51 mouse cellular contexts compared by ENCODE assay signal in genomic region chr13:41228060-41228459, GRCm38 (mm10). TPM values are rescaled to one million over a fixed set of nuclear protein-coding genes. Genes with fewer than 3 reads are reported as not detected.
"Had no signal": no experiment of that assay in that cellular context is flagged by ENCODE, and none has a peak within 500 bp of the region (broad histone marks: within the 10 kb centered on the region; RNA-seq: fewer than 3 reads in every experiment).

No protein-coding gene starts in this region.

- H3K27me3 ChIP-seq: heart, embryonic 12.5 days; heart, embryonic 13.5 days; heart, embryonic 15.5 days; hindbrain, embryonic 12.5 days; hindbrain, embryonic 13.5 days; hindbrain, embryonic 15.5 days; intestine, embryonic 15.5 days; kidney, embryonic 15.5 days had no signal

- DNase-seq: heart, postnatal 10 days; heart, postnatal 14 days; heart, postnatal 36 days; heart, postnatal 4 days; kidney, adult 11 months; kidney, adult 18-20 months; kidney, adult 2 months; kidney, adult 8-10 months; kidney, adult 9 months; kidney, postnatal 10 days; kidney, postnatal 14 days; kidney, postnatal 25 days; kidney, postnatal 36 days; kidney, postnatal 4 days; layer of hippocampus, adult 9-11 months; layer of hippocampus, postnatal 36 days had no signal

- H3K4me2 ChIP-seq: heart, embryonic 11.5 days; heart, embryonic 12.5 days; heart, embryonic 13.5 days; heart, embryonic 15.5 days; hindbrain, embryonic 12.5 days; hindbrain, embryonic 13.5 days; hindbrain, embryonic 14.5 days; hindbrain, embryonic 15.5 days; intestine, embryonic 15.5 days; kidney, embryonic 15.5 days had no signal

- H3K9ac ChIP-seq: heart, embryonic 12.5 days; heart, embryonic 13.5 days; heart, embryonic 15.5 days; hindbrain, embryonic 12.5 days; hindbrain, embryonic 13.5 days; hindbrain, embryonic 14.5 days; hindbrain, embryonic 15.5 days; intestine, embryonic 15.5 days; kidney, embryonic 15.5 days had no signal

- H3K36me3 ChIP-seq: heart, embryonic 10.5 days; heart, embryonic 12.5 days; heart, embryonic 13.5 days; heart, embryonic 15.5 days; hindbrain, embryonic 10.5 days; hindbrain, embryonic 12.5 days; hindbrain, embryonic 13.5 days; hindbrain, embryonic 15.5 days; intestine, embryonic 15.5 days; kidney, embryonic 15.5 days had no signal

- ATAC-seq: hindbrain, embryonic 16.5 days; hindbrain, postnatal 0 days; inflammation-experienced regulatory T-cells, adult 6 months; intestine, embryonic 15.5 days; intestine, embryonic 16.5 days; intestine, postnatal 0 days had no signal

- H3K4me1 ChIP-seq: heart, embryonic 10.5 days; heart, embryonic 12.5 days; heart, embryonic 13.5 days; heart, embryonic 15.5 days; hindbrain, embryonic 10.5 days; hindbrain, embryonic 12.5 days; hindbrain, embryonic 13.5 days; hindbrain, embryonic 15.5 days; intestine, embryonic 15.5 days; kidney, embryonic 15.5 days had no signal

- H3K9me3 ChIP-seq: heart, embryonic 10.5 days; heart, embryonic 13.5 days; heart, embryonic 15.5 days; hindbrain, embryonic 10.5 days; hindbrain, embryonic 15.5 days; intestine, embryonic 15.5 days; kidney, embryonic 15.5 days had no signal

- H3K27ac ChIP-seq: heart, embryonic 10.5 days; heart, embryonic 13.5 days; heart, embryonic 15.5 days; hindbrain, embryonic 10.5 days; hindbrain, embryonic 12.5 days; hindbrain, embryonic 13.5 days; hindbrain, embryonic 14.5 days; hindbrain, embryonic 15.5 days; hindbrain, postnatal 0 days; intestine, embryonic 15.5 days; kidney, embryonic 15.5 days; kidney, postnatal 0 days; layer of hippocampus, adult 2 months had no signal

- H3K4me3 ChIP-seq: heart, embryonic 10.5 days; heart, embryonic 12.5 days; heart, embryonic 13.5 days; heart, embryonic 15.5 days; hindbrain, embryonic 10.5 days; hindbrain, embryonic 12.5 days; hindbrain, embryonic 13.5 days; hindbrain, embryonic 15.5 days; intestine, embryonic 15.5 days; kidney, embryonic 15.5 days; layer of hippocampus, adult 2 months had no signal

RNA-seq across cellular contexts. Expression of gene Elovl2, which starts 7.9 kb away (rescaled TPM):
- polyA plus RNA-seq: inflammation-experienced regulatory T-cells, adult 6 months had no signal

RNA-seq across cellular contexts. Expression of gene Gm17364, which starts 45.7 kb away (rescaled TPM):
- total RNA-seq: heart, adult 8-10 months; heart, postnatal 10 days; heart, postnatal 14 days; heart, postnatal 25 days; heart, postnatal 36 days; heart, postnatal 4 days; hematopoietic stem cell, adult 5-6 weeks; hindbrain, postnatal 0 days; layer of hippocampus, adult 18-20 months; layer of hippocampus, adult 2 months; layer of hippocampus, adult 8-10 months; layer of hippocampus, postnatal 10 days; layer of hippocampus, postnatal 14 days; layer of hippocampus, postnatal 25 days; layer of hippocampus, postnatal 36 days had no signal
- polyA plus RNA-seq: heart, embryonic 10.5 days; heart, embryonic 11.5 days; heart, embryonic 12.5 days; heart, embryonic 13.5 days; heart, embryonic 14.5 days; heart, embryonic 15.5 days; heart, embryonic 16.5 days; heart, postnatal 0 days; hindbrain, embryonic 10.5 days; hindbrain, embryonic 11.5 days; hindbrain, embryonic 12.5 days; hindbrain, embryonic 13.5 days; hindbrain, embryonic 14.5 days; hindbrain, embryonic 15.5 days; hindbrain, embryonic 16.5 days; hindbrain, postnatal 0 days; inflammation-experienced regulatory T-cells, adult 6 months; intestine, embryonic 14.5 days; intestine, embryonic 15.5 days; intestine, embryonic 16.5 days; intestine, postnatal 0 days; kidney, adult 2 months; kidney, embryonic 14.5 days; kidney, embryonic 15.5 days; kidney, embryonic 16.5 days; kidney, postnatal 0 days; large intestine, adult 2 months had no signal
